Mouse (Mus musculus) kidney, adult 18-20 months (tissue): ENCODE measurements at regions not wholly inside any gene's neighbourhood (a gene's known extent, or its start where the extent isn't known, plus 50 kb on each side); places are given as distances from the start of the nearest gene placed in this dataset.

Experiments used
- DNase-seq: peaks from one replicate; pipeline ENCODE4 v3.0.0; 2021

DNA sequence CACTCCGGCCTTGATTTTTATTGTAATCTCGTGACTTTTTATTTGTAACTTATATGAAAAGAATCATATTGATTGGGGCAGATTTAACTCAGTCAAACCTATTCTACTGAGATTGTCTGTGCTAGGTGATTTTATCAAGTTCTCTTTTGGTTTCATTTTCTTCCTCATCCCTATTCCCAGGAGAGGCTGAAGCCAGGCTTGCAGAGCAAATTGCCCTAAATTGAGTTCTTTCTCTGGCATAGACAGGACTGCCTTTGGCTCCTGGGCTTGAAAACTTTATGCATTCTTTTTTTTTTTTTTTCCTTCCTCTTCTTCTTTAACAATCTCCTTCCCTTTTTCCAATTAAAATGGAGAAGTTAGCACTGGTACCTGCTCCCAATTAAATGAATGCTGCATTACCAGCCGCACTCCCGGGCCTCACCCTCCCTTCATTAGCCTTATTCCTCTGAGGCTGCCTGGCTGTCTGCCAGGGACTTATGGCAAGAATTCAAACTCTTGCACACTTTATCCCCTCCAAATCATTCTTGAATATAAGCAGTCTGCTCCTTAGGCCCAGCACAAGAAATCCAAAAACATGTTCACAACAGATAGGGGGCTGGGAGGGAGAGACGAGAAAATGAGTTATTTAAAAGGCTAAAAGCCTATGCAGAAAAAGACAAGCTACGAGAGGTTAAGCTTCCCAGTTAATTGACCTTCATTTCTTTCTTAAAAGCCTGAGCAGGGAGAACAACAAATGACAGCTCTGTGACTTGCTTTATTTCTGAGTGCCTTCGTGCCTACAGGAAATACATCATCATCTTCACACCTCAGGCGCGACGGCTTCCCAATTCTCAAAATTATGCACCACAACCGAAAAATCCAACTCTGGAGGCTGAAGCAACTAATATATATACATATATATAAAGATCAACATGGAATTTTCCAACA lies 476.8 kb upstream of the Mms22l start:
- DNase-seq = no peak
